Mouse (Mus musculus) limb, embryonic 14.5 days (tissue): ENCODE data around the gene Ttc7. TPM values are rescaled to one million over a fixed set of nuclear protein-coding genes. Genes with fewer than 3 reads are reported as not detected.

Source experiments
- ATAC-seq: fragments of 200-750 bp; cut with Nextera tagmentation; 2 replicates; pipeline ENCODE4 v1.8.0; 2017; ENCODE audit warnings: low read depth, moderate number of reproducible peaks, moderate TSS enrichment; ENCODE audit not compliant: low FRiP score
- DNase-seq: peaks from one replicate; pipeline ENCODE4 v3.0.0-alpha.2; 2015; ENCODE audit warnings: low spot score
- H3K27ac ChIP-seq: fragments of 300-500 bp; sonication (generic); replicated peaks from 2 replicates; pipeline ENCODE4 v1.5.1; 2014; ENCODE audit warnings: low read depth, mild to moderate bottlenecking, low read length, moderate library complexity, mixed read lengths
- H3K27me3 ChIP-seq: fragments of 300-500 bp; sonication (generic); 2 replicates; pipeline ENCODE4 v1.6.1; 2014; ENCODE audit warnings: low read length, mixed read lengths; ENCODE audit not compliant: control insufficient read depth, insufficient read depth
- H3K36me3 ChIP-seq: fragments of 300-500 bp; sonication (generic); 2 replicates; pipeline ENCODE4 v1.6.1; 2014; ENCODE audit warnings: mild to moderate bottlenecking, low read length, moderate library complexity, mixed read lengths; ENCODE audit not compliant: control insufficient read depth, insufficient read depth
- H3K4me1 ChIP-seq: fragments of 300-500 bp; sonication (generic); 2 replicates; pipeline ENCODE4 v1.6.1; 2014; ENCODE audit warnings: antibody characterized with exemption, low read length, mixed read lengths; ENCODE audit not compliant: control insufficient read depth, insufficient read depth
- H3K4me2 ChIP-seq: fragments of 300-500 bp; sonication (generic); replicated peaks from 2 replicates; pipeline ENCODE4 v1.6.1; 2014; ENCODE audit warnings: low read depth, mild to moderate bottlenecking, low read length, moderate library complexity; ENCODE audit not compliant: severe bottlenecking
- H3K4me3 ChIP-seq: fragments of 300-500 bp; sonication (generic); replicated peaks from 2 replicates; pipeline ENCODE4 v1.5.1; 2014; ENCODE audit warnings: low read length
- H3K9ac ChIP-seq: fragments of 300-500 bp; sonication (generic); 2 replicates; pipeline ENCODE4 v1.6.1; 2014; ENCODE audit warnings: mild to moderate bottlenecking, low read depth, low read length, moderate library complexity; ENCODE audit not compliant: severe bottlenecking
- H3K9me3 ChIP-seq: fragments of 300-500 bp; sonication (generic); 2 replicates; pipeline ENCODE4 v1.6.1; 2016; ENCODE audit warnings: low read length; ENCODE audit not compliant: control insufficient read depth
- POLR2A ChIP-seq: fragments of 200-500 bp; IDR thresholded peaks from 2 replicates; pipeline ENCODE4 v1.8.0; 2012; ENCODE audit warnings: inconsistent platforms, mild to moderate bottlenecking, moderate library complexity, borderline replicate concordance; ENCODE audit not compliant: insufficient read depth, insufficient read length; ENCODE audit errors: extremely low read depth
- WGBS: fragments of 180-500 bp; shearing (Covaris S2); extraction: QIAGEN DNeasy Blood & Tissue Kit; methylation state at CpG from one replicate; pipeline ENCODE4 v1.1.7; 2014; 5-methylcytosine and 5-hydroxymethylcytosine counted together
- polyA plus RNA-seq, 2 experiments: library from polyadenylated mRNA; depleted of rRNA in 1 of 2; stranded (reverse) in 1 of 2; unstranded in 1 of 2; fragments of >200 nt; fragmentation: Nextera tagmentation in 1 of 2; extraction: Ambion mirVana in 1 of 2; gene quantifications; 2 replicates each; pipeline versions ENCODE4 v1.2.1 to v1.2.3; 2012 to 2014

The Ttc7 gene
- polyA plus RNA-seq, 2 experiments = 7.8 to 9.4 TPM

DNA sequence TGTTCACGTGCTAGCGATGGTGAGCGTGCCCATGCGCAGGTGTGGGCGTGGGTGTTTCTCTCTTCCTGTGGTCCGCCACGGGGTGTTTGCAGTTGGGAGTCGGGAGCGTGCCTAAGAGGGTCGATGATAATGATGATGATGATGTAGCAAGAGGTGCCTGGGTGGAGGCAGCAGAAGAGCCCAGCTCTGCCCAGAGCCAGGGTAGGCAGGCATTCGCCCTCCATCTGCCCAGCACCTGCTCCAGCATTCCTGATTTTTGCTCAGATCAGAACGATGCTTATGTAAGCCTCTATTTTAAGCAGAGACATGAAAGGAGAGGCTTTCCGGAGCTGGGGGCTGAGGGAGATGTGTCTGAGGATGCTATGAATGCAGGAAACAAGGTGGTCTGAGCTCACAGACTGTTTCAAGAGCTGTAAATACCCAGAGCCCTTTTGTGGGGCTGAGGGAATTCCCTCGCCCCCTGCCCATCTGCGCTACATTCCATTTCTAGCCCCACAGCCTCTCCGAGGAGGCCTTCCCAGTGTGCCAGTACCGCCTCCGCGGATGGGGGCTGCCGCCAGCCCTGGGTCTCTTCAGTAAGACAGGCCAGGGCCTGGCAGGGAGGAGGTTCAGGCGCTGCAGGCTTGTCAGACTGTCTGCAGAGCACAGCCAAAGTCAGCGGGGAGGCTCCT lies 47.7 kb downstream of the Ttc7 start:
- ATAC-seq (no peak), DNase-seq (no peak)
- no peaks in the 10 kb centered on the region for H3K9me3 ChIP-seq
- 0 out of 2 replicates have a peak overlapping the region, but pooled peaks have one; percentile 15 for H3K4me2 ChIP-seq
- H3K9ac ChIP-seq = no peak overlapping the region
- peaks cover 30% of the 10 kb centered on the region for H3K4me1 ChIP-seq
- no peaks in the 10 kb centered on the region for H3K27me3 ChIP-seq
- no peaks in the 10 kb centered on the region for H3K36me3 ChIP-seq
- H3K27ac ChIP-seq = no peak overlapping the region; the same call in 1 of the 2 replicates
- WGBS = 32% methylated on average over 22 of the region's 22 CpGs
- TF ChIP-seq POLR2A = no peak
- H3K4me3 ChIP-seq = no peak overlapping the region

DNA sequence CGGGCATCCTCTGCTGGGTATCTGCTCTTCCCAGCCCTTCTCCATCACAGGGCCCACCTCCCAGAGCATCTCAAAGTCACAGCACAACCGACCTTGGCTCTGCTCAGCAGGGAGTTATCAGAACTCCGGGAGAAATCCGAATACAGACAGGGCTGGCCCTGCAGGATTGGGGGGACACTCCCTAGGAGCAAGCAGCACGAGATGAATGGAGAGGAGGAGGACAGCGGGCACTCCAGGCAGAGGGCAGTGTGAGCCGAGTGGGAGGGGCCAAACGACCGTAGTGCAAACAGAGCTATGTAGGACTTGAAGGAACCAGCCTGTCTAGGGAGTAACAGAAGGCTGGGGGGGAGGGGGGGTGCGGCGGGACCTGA lies 48.2 kb downstream of the Ttc7 start:
- Histone ChIP-seq H3K4me2 (0 out of 2 replicates have a peak overlapping the region, but pooled peaks have one; percentile 15), H3K27me3 (no peaks in the 10 kb centered on the region), H3K36me3 (no peaks in the 10 kb centered on the region), H3K9ac (no peak overlapping the region), H3K4me1 (peaks cover 30% of the 10 kb centered on the region), H3K9me3 (no peaks in the 10 kb centered on the region), H3K4me3 (no peak overlapping the region), H3K27ac (no peak overlapping the region; the same call in 1 of the 2 replicates)
- no peak for DNase-seq
- no peak for TF ChIP-seq POLR2A
- peak; percentile 58; the same call in 1 of the 2 replicates for ATAC-seq
- 0% methylated on average over 11 of the region's 11 CpGs for WGBS

- DNase-seq = no peak
- Histone ChIP-seq H3K4me3 (no peak overlapping the region), H3K4me1 (peaks cover 30% of the 10 kb centered on the region), H3K27ac (no peak overlapping the region), H3K9me3 (no peaks in the 10 kb centered on the region), H3K9ac (no peak overlapping the region), H3K27me3 (no peaks in the 10 kb centered on the region), H3K4me2 (no peak overlapping the region), H3K36me3 (no peaks in the 10 kb centered on the region)
- no peak for TF ChIP-seq POLR2A
- ATAC-seq = peak; percentile 19; the same call in 1 of the 2 replicates
- WGBS = 35% methylated on average over 11 of the region's 11 CpGs
Observed at GRCm38 (mm10) chr17:87331336-87332141, 48.9 kb downstream of the Ttc7 start.

- Histone ChIP-seq H3K27ac (no peak overlapping the region), H3K9ac (no peak overlapping the region), H3K36me3 (no peaks in the 10 kb centered on the region), H3K4me1 (peaks cover 24% of the 10 kb centered on the region), H3K27me3 (no peaks in the 10 kb centered on the region), H3K4me2 (no peak overlapping the region), H3K9me3 (no peaks in the 10 kb centered on the region), H3K4me3 (no peak overlapping the region)
- ATAC-seq (no peak), DNase-seq (no peak)
- no peak for TF ChIP-seq POLR2A
- 66% methylated on average over 9 of the region's 9 CpGs for WGBS
Observed at GRCm38 (mm10) chr17:87332142-87332815, 49.6 kb downstream of the Ttc7 start.

DNA sequence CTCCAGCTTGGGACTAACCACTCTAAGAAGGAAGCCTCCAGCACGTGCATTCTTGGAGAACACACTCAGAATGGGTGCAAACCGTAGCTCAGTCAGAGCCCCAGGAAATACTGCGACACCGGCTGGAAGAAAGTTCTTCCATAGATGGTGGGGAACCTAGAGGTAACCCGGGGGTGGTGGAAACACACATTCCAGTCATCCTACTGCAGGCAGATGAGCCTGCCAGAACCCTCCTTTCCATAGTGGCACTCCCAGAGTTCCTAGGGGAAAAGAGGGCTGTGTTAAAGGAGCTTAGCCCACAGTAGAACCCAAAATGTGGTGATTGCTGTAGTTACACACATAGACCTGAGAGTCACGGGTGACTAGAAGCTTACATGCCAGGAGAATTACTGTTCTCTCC lies 50.2 kb downstream of the Ttc7 start:
- Histone ChIP-seq H3K4me1 (peaks cover 24% of the 10 kb centered on the region), H3K9ac (no peak overlapping the region), H3K27ac (no peak overlapping the region), H3K9me3 (no peaks in the 10 kb centered on the region), H3K4me3 (no peak overlapping the region), H3K27me3 (no peaks in the 10 kb centered on the region), H3K36me3 (no peaks in the 10 kb centered on the region), H3K4me2 (no peak overlapping the region)
- WGBS = 83% methylated on average over 6 of the region's 6 CpGs
- DNase-seq (no peak), ATAC-seq (no peak)
- no peak for TF ChIP-seq POLR2A
